Mouse (Mus musculus): ENCODE measurements around the gene Kcnc1.

- TF ChIP-seq CTCF (IDR thresholded peaks at IDR 0.05; ENCODE audit: low read depth) (no peak), EP300 (optimal IDR thresholded peaks at IDR 0.05) (no peak)
These were observed 8.5 kb downstream of the Kcnc1 start for GRCm38 (mm10) chr7:46404756-46405155.
